Mouse (Mus musculus) kidney, adult 8-10 months (tissue): ENCODE measurements around the gene Gbgt1.

Experiments
- DNase-seq, 2 experiments: peaks; one replicate each; pipeline ENCODE4 v3.0.0; 2022

Gene Gbgt1

DNA sequence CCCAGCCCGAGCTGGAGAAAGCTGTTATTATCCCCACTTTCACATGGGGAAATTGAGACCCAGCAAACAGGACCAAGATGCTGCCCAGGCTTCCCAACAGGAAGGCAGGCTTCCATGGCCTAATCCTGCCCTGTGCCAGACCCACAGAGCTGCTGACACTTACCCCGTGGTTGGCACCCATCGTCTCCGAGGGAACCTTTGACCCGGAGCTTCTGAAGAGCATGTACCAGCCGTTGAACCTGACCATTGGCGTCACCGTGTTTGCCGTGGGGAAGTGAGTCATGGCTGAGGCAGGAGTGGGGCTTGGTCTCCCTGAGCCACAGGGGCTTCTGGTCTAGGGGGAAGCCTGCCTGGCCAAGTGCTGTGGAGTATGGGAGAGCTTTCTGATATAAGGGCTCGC, 6.3 kb downstream of the Gbgt1 start:
- peak in 1 of 2 experiments; percentile 37 for DNase-seq

DNA sequence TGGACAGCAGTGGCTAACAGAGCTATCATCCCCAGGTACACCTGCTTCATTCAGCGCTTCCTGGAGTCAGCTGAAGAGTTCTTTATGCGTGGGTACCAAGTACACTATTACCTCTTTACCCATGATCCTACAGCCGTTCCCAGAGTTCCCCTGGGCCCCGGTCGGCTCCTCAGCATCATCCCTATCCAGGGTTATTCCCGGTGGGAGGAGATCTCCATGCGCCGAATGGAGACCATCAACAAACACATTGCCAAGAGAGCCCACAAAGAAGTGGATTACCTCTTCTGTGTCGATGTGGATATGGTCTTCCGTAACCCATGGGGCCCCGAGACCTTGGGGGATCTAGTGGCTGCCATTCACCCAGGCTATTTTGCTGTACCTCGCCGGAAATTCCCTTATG, 8.0 kb downstream of the Gbgt1 start:
- no peak for DNase-seq

DNA sequence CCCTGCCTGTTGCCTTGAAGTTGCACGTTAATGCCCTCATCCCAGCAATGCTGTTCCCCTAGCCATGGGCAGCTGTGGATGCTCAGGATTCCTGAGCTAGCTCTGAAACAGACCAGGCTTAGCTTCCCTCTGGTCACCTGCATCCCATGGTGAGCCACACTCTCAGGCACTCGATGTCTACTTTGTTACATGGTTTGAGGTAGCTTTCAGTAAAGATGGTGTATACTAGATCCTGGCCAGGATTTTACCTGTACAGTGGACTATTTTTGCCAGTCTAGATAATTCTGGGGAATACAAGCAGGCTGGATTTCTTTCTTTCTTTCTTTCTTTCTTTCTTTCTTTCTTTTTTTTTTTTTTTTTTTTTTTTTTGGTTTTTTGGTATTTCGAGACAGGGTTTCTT, 9.1 kb downstream of the Gbgt1 start, which contains the start of gene Gm10134:
Gene Gm10134 (plus strand): TSS at position 301 of the 400 bp plus-strand sequence.
- no peak for DNase-seq

DNA sequence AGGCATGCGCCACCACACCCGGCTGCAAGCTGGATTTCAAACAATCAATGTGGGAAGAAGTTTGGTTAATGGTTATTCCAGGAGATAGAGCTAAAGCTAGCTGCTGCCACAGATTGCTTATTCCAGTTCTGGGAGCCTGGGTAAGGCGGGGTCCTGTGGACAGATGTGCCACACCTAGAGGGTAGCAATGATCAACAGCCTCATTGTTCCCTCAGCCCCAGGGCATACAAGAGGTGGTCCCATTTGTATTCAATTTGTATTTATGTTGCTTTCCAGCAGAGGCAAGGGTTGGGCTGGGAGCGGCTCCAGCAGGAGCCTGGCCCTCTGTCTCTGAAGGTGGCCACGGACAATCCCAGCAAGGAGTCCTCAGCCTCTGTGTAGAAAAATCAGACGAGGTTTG, 9.6 kb downstream of the Gbgt1 start:
- DNase-seq, result peak in 1 of 2 experiments; percentile 0

DNA sequence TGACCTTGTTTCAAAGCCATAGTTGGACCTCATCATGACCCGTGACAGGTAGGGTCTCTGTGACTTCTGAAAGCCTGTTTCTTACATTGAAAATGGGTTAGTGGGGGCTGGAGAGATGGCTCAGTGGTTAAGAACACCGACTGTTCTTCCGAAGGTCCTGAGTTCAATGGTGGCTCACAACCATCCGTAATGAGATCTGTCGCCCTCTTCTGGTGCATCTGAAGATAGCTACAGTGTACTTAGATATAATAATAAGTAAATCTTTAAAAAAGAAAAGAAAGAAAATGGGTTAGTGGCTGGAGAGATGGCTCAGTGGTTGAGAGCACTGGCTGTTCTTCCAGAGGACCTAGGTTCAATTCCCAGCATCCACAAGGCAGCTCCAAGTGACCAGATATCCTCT, 14.9 kb downstream of the Gbgt1 start:
- DNase-seq, result peak in 1 of 2 experiments; percentile 9

DNA sequence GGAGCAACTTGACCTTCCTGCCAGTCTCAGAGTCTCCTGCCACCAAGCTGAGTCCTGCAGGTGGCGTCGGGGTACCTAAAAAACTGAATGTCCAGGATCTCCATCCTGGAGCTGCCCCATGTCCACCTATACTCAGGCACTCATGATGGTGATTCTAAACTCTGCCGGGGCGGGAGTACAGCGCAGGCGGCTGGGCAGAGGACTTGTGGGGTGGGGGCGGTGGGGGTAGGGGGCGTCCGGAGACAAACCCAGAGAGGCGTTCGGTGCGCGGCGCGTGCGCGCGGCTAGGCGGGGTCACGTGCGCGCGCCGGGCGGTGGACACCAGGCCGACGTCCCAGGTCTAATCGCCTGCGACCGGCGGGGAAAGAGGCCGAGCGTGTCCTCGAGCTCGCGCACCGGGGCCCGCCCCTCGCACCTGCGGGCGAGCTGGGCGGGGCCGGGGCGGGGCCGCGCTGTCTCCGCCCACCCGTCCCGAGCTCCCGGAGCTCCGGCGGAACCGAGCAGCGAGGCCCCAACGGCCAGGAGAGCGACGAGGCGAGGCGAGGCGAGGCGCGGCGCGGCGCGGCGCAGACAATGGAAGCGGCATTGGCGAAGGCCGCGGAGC, 16.2 kb downstream of the Gbgt1 start, which contains the start of gene Ralgds:
Gene Ralgds (plus strand): TSS at position 328 of the 604 bp plus-strand sequence.
- peak; percentile 74 for DNase-seq

DNA sequence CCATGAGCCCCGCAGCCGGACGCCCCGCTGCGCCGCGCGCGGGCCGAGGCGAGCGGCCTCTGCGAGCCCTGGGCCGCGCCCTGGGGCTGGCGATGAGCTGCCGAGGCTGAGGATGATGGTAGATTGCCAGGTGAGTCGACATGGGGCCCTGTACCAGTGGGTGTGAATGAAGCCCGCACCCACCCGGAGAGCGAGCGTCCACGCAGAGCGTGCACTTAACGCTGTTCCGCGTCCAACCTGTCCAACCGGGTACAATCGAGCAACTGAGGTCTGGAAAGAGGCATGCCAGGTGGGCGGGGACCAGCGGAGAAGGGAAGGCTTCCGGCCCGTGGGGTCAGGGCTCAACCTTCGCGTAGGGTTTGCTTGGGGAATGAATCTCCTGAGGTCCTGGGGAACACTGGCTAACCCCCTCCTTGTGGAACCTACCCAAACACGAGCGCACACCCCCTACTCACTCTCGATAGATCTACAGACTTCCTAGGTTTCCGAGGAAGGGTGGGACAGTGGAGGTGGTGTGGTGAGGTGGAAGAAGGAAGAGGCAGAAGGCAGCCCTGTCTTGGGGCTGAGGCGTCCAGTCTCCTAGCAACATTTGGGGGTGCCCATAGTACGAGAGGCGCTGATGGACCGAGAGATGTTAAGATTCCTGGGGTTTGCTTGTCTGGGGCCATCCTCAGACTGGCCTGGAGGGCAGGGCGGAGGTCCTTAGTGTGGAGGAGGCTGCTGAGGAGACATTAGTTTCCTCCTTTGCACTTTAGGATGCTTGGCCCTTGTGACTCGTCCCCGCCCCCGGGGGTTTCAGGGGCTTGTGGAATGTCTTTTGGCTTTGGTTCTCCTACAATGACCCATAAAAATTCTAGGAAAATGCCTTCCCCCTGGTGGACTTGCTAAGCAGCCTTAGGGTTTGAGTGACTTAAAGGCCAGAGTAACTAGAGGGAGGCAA, 17.0 kb downstream of the Gbgt1 start:
- DNase-seq, result peak in 1 of 2 experiments; percentile 39

DNA sequence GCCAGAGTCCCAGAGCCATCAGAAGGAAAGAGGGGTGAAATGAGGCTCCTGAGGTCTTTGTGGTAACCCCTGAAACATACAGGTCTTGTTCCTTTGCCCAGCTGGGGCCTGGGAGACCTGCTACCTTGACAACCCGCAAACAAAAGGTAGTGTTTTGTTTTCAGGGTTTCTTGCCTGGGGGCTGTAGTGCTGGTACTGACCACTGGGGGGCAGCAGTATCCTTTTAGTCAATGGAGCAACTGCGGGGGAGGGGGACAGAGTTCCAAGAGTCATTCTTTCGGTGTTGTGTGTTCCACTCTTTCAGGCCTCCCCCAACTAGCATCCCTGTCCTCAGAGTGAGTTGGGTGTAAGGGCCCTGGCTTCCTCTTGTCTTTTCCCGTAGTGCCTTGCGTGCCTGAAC, 17.8 kb downstream of the Gbgt1 start:
- peak in 1 of 2 experiments; percentile 86 for DNase-seq

DNA sequence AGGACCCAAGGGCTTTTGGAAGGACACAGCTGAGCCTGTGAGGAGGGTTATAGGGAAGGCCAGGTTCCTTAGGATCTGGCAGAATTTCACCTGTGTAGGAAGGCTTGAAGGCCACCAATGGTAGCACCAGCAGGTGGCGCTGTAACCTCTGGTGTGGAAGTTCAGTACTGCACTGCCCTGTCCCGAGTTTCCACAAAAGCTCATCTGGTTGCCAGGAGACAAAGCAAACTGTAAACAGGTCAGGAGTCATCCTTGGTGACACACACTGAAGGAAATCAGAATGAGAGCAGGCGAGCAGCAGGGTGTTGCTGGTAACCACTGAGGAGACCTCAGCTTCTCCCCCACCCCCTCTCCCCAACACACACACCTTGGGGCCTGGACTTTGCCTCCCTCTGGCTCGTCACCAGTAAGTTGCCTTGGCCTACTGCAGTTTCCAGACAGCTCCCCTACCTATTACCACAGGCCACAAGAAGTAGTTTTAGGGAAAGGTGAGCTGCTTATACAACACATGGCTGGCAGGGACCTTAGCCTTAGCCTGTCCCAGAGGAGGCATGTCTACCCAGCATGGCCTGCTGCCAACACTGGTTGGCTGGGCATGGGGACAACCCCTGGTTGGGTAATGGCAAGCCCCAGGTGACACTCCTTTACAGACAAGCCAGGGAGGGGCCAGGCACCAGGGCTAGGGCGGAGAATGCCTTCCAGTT, 20.7 kb downstream of the Gbgt1 start:
- DNase-seq, result peak; percentile 80 to 91

DNA sequence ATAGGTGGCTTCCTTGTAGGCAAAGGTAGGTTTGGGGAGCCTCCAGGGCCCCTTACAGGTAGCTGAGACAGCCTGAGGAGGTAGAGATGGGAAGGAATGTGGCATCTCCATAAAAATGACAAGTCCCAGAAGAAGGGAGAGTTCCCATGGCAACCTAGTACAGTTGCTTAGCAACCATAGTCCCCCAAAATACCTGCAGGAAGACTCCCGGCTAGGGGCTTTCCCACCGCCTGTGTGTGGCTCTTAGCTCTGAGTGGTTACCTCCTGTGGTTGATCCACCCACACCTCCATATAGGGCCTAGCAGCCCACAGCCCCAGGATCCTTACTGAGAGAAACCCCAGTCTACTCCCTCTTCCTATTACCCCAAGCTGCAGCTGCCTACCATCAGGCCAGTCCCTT, 21.5 kb downstream of the Gbgt1 start:
- no peak for DNase-seq

DNA sequence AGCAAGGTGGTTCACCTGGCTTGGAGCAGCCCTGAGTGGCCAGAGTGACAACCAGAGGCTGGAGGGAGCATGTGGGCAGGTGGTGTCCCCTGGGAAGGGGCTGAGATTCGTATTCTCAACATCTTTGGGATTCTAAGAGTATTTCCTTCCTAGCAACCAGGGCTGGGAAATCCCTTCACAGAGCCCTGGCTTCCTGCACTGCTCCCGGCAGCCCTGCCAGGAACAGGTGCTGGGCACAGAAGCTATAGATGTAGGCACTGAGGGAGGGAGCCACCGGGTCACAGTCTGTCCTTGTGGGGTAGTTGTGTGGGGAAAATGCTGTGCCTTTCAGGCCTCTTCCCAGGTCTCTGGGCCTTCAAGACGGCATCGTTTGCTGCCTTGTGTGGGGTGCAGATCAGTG, 23.9 kb downstream of the Gbgt1 start:
- DNase-seq, result no peak

DNA sequence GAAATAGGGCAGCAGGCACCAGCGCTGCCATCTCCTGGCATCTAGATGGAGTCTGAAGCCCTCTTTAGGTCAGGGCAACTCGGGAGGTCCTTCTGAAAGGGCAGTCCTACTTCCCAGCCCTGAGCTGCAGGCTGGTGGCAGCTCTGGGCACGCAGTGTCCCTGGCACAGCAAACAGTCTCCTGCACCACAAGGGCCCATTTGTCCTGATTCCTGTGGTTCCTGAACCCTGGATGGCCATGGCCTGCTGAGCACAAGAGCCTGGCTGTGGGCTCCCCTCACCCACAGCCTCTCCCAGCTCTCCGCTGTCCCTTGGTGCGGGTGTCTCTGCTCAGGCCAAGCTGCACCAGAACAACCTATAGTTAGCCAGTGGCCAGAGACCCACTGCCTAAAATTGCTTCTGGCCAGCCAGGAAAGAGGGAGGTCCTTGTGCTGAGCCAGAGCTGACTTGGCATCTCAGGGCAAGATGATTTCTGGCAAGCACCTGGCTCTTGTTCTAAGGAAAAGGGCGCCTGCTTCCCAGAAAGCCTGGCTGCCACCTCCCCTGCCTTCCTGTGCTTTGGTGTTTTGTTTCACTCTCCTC, 25.0 kb downstream of the Gbgt1 start:
- DNase-seq, result peak in 1 of 2 experiments; percentile 49

DNA sequence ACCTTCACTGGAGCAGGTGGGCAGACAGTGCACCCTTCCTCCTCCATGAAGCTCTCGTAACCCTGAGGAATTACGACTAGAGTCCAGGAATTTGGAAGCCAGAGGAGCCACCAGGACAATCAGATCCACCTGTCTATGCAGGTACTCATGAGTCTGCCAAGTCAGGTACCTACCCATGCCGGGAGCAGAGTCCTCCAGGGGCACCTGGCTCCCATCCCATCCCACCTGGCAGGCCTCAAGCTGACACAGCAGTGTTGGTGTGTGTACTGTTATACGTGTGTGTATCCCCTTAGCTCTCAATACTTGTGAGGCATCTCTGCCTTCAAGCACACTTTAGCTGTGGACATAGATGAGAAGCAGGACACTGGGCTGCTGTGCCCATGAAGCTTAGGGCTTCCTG, 25.5 kb downstream of the Gbgt1 start:
- DNase-seq, result peak; percentile 80 to 81

DNA sequence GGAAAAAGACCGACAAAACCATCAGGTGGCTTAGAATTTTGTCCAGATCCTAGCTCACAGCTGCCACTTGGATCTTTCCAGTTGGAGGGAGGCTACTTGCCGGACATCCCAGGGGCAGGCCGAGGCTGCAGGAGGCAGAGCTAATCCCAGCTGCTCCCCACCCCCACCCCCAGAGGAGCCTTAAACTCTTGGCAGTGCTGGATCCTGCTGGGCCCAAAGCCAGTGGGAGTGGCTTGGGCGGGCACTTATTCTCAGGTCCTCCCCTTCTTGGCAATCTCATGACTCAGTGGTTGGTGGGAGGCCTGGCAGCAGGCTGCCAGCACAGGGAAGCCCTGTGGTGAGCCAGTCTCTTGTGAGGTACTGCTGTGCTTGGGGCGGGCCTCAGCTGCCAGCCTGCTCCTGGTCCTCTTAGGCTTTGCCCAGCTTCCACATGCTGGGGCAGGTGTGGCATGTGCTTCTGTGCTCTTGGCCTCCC, 27.0 kb downstream of the Gbgt1 start:
- peak; percentile 92 to 94 for DNase-seq

DNA sequence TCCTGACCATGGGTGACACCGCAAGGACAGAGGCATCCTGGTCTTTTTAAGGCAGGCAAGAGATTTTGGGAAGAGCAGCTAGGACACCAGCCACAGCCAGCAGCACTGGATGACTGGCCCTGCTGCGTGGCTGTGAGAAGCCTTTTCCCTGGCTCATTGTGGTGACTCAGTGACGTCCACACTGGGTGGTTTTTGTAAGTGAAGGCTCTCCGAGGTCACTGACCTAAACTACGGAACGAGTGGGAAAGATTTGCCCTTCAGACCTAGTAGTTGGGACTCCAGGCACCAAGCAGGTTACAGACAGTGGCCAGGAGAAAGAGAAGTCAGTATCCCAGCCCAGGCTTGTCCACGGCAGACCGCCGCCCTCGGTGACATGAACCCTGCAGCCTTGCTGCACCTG, 27.7 kb downstream of the Gbgt1 start:
- no peak for DNase-seq

DNA sequence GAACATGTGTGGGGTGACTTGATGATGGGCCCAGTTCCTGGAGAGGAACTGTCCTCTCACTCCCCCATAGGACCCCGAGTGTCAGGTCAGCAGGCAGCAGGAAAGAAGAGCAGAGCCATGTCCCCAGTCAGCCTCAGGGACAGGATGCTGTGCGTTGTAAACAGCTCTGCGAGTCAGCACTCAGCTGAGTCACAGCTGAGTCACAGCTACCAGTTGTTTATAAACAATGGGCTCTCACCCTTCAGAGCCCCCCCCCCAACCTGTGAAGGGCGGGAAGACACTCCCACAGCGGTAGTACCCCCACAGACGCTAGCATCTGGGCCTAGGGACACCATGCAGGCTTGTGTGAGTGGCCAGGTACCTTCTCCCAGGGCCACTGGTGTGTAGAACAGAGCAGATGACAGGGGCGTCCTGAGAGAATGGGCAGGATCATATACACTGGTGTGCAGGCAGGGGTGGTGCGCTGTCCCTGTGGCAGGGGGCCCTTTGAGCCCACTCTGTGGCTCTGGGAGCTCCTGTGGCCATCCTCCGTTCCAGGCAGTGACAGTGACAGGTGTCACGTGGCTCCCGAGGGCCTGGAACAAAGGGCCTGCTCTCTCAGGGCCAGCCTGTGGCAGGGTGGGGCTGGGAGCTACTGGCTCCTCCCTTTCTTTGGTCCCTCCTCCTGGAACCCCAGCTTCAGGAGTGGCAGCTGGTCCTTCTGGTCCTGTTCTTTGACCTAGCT, 28.7 kb downstream of the Gbgt1 start:
- peak; percentile 64 to 69 for DNase-seq

DNA sequence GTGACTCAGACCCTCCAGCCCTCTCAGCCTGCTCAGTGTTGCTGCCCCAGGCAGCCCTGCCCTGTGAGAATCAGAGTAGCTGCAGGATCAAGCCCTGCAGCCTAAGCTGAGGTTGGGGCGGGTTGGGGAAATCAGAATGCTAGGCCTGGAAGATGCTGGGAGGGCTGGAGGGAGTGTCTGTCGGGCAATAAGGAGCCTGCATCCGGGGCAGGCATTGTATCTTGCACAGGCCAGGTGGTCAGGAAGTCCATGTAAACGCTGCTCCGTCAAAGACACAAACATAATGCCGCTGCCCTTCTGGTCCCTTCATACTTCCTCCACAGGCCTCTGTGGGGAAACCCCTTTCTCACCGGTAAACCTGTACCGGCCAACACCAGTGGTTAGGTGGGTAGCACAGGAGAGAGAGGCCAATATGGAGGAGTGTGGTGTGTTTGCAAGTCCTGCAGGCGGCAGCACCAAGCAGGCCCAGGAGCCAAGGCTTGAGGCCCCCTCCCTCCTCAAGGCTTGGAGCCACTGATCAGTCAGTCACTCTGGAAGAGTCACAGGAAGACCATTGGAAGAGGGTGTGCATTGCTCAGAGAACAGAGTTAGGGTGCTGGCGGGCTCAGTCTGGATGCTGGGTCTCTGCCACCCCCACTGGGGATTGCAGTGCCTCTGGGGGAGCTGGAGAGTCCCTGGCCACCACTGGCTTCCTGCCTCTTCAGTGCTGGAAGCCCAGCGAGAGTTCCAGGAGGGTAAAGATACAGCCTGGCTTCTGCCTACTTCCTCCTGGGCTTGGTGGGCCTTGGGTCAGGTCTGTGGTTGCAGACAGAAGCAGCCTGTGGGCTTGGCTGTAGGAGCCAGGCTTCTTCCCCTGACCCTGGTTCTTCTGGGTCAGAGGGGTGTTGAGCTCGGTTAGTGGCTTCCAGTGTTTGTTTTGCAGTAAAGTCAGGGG, 29.5 kb downstream of the Gbgt1 start:
- DNase-seq, result no peak

DNA sequence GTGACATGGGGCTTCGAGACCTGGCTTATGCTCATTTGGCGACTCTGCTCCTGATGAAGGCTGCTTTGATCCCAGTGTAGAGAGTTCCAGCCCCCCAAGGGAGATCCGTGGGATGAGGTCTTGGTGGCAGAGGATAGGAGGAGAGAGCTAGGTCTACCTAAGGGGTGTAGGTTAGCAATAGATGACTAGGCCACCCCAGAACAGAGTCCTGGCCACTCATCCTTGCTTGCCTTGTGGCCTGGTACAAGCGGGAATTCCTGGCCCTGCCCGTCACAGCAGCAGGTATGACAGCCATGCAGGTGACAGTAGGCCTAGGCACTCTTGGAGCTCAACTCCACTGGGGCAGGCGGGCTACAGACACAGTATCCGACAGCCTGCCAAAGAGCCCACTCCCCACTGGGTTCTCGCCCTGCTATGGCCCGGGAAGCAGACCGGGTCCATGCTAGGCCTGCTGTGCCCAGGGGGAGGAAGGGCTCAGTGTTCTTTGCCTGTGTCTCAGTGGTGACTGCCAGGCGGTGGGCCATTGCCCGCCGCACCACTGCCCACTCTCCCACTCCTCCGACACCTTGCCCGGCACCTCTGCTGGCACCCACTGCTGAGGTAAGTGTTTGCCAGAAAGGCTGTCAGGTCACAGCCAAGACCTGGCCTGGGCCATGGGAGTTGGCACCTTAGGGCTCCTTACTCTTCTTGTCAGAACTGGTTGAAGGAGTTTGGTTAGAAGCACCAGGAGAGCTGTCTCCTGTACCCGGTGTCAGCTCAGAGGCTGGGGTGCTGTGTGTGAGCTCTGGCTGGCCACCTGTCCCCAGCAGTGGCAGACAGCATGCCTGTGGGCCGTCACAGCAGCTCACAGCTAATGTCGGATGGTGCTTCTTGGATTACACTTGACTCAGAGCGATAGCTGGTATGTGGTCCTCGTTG, 31.0 kb downstream of the Gbgt1 start:
- DNase-seq, result no peak

DNA sequence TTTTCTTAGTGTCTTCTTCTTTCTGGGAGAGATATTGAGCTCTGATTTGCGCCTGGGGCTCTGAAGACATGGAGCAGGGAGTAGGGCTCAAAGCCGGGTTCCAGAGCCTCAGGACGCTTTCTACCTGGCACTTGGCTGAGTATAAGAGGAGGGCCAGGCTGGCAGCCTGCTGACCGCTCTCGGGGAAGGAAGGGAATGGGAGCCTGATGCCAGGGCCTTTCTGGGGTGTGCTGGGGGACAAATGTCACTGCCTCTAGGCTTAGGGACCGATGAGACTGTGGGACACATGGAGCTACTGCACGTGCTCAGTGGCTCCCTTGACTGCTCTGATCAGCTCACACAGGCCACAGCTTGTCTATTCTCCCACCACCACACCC, 31.7 kb downstream of the Gbgt1 start:
- DNase-seq, result no peak

DNA sequence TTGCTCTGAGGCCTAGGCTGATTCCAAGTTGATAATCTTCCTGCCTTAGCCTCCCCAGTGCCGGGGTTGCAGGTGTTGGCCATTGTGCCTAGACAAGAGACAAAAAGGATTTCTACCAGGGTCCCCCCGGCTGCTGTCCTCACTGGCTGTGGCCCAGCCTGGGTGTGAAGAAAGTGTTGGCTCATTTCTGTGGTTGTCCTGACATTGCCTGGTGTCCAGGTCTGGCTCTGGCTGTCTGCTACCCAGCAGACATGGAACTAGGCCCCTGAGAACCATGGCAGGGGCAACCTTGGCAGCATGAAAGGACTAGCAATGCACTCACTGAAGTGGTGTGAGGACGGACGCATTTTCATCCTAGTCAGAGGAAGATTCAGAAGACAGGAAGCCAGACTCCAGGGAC, 33.2 kb downstream of the Gbgt1 start:
- DNase-seq, result no peak
